Mouse (Mus musculus) urinary bladder, postnatal 14 days (tissue): ENCODE data around the gene Itgb6.

Experiments used
- DNase-seq: peaks from one replicate; pipeline ENCODE4 v3.0.0; 2021; ENCODE audit warnings: low spot score

The Itgb6 gene

GRCm38 (mm10) chr2:60614758-60615157 is 107.7 kb downstream of the Itgb6 start:
- DNase-seq, result no peak

GRCm38 (mm10) chr2:60613857-60614228 is 108.6 kb downstream of the Itgb6 start:
- no peak for DNase-seq

- no peak for DNase-seq
These were observed 109.3 kb downstream of the Itgb6 start for GRCm38 (mm10) chr2:60612906-60613856.

GRCm38 (mm10) chr2:60611622-60612021 is 110.8 kb downstream of the Itgb6 start:
- no peak for DNase-seq

- DNase-seq, result no peak
These were observed 112.8 kb downstream of the Itgb6 start for GRCm38 (mm10) chr2:60609436-60610199.

- DNase-seq, result peak; percentile 15
These were observed 114.5 kb downstream of the Itgb6 start for GRCm38 (mm10) chr2:60607980-60608379.

- DNase-seq, result no peak
These were observed 121.1 kb downstream of the Itgb6 start for GRCm38 (mm10) chr2:60601326-60601725.

- peak; percentile 76 for DNase-seq
These were observed 121.6 kb downstream of the Itgb6 start for GRCm38 (mm10) chr2:60600863-60601262.

GRCm38 (mm10) chr2:60583416-60583815 is 139.0 kb downstream of the Itgb6 start:
- no peak for DNase-seq

GRCm38 (mm10) chr2:60554561-60554960 is 167.9 kb downstream of the Itgb6 start:
- DNase-seq, result no peak

GRCm38 (mm10) chr2:60552902-60553682 is 169.4 kb downstream of the Itgb6 start, which contains the start of gene Pla2r1:
Gene Pla2r1, minus strand, starts transcription at chr2:60553308.
- peak; percentile 76 for DNase-seq

- DNase-seq, result no peak
These were observed 170.1 kb downstream of the Itgb6 start for GRCm38 (mm10) chr2:60552177-60552901.

- DNase-seq, result no peak
These were observed 170.8 kb downstream of the Itgb6 start for GRCm38 (mm10) chr2:60551673-60552072.

GRCm38 (mm10) chr2:60550521-60550920 is 171.9 kb downstream of the Itgb6 start:
- no peak for DNase-seq

- no peak for DNase-seq
These were observed 172.6 kb downstream of the Itgb6 start for GRCm38 (mm10) chr2:60549851-60550250.
